Mouse (Mus musculus) limb, embryonic 15.5 days (tissue): ENCODE results near the gene Tbcd. TPM values are rescaled to one million over a fixed set of nuclear protein-coding genes. Genes with fewer than 3 reads are reported as not detected.

ENCODE experiments used
- polyA plus RNA-seq: library from polyadenylated mRNA; unstranded; fragments of >200 nt; fragmentation: Nextera tagmentation; extraction: Ambion mirVana; gene quantifications from 2 replicates; pipeline ENCODE4 v1.2.1, GENCODE M21; 2015

The Tbcd gene
- polyA plus RNA-seq, 1 experiment from 2014 or later, result 51.8 TPM

Other genes starting within 250 kb of the Tbcd start
- gene Hexdc, start 247.5 kb upstream of the Tbcd start, polyA plus RNA-seq, result 9.0 and 9.6 TPM in 2 replicates
- gene Ogfod3, start 247.2 kb upstream of the Tbcd start, polyA plus RNA-seq, result 21.5 and 24.8 TPM in 2 replicates
- 43.4 and 44.7 TPM in 2 replicates for gene Cybc1, start 222.6 kb upstream of the Tbcd start, polyA plus RNA-seq
- 54.9 and 56.7 TPM in 2 replicates for gene Narf, start 214.7 kb upstream of the Tbcd start, polyA plus RNA-seq
- gene Foxk2, start 192.0 kb upstream of the Tbcd start, polyA plus RNA-seq, result 6.2 and 7.2 TPM in 2 replicates
- 92.1 and 99.3 TPM in 2 replicates for gene Wdr45b, start 97.5 kb upstream of the Tbcd start, polyA plus RNA-seq
- gene Rab40b, start 63.7 kb upstream of the Tbcd start, polyA plus RNA-seq, result 18.6 and 37.5 TPM in 2 replicates
- 7.3 and 8.9 TPM in 2 replicates for gene Fn3krp, start 30.5 kb upstream of the Tbcd start, polyA plus RNA-seq
- gene Fn3k, start 17.0 kb upstream of the Tbcd start, polyA plus RNA-seq, result 0.58 and 3.1 TPM in 2 replicates
- 37.5 and 39.1 TPM in 2 replicates for gene Zfp750, start 67.4 kb downstream of the Tbcd start, polyA plus RNA-seq
- gene B3gntl1, start 221.2 kb downstream of the Tbcd start, polyA plus RNA-seq, result 8.4 and 9.5 TPM in 2 replicates
- 77.1 and 79.7 TPM in 2 replicates for gene Metrnl, start 249.6 kb downstream of the Tbcd start, polyA plus RNA-seq